Mouse (Mus musculus) liver, adult 2 months (tissue): ENCODE data around the gene Rb1. TPM values are rescaled to one million over a fixed set of nuclear protein-coding genes. Genes with fewer than 3 reads are reported as not detected.

Experiments
- DNase-seq: peaks from one replicate; pipeline ENCODE4 v3.0.0-alpha.2; 2011; ENCODE audit warnings: low read depth, low spot score; ENCODE audit errors: extremely low read depth
- H3K27ac ChIP-seq: fragments of 200-500 bp; replicated peaks from 2 replicates; pipeline ENCODE4 v1.5.1; 2012; ENCODE audit warnings: low read depth, mild to moderate bottlenecking, control low read depth, inconsistent platforms, low read length; ENCODE audit not compliant: insufficient read depth
- H3K27me3 ChIP-seq: fragments of 200-500 bp; 2 replicates; pipeline ENCODE4 v1.6.1; 2012; ENCODE audit warnings: mild to moderate bottlenecking, moderate library complexity, low read length, inconsistent platforms; ENCODE audit not compliant: control insufficient read depth, insufficient read depth
- H3K36me3 ChIP-seq: fragments of 200-500 bp; 2 replicates; pipeline ENCODE4 v1.6.1; 2012; ENCODE audit warnings: low read length, inconsistent platforms; ENCODE audit not compliant: control insufficient read depth, insufficient read depth
- H3K4me1 ChIP-seq: fragments of 200-500 bp; 2 replicates; pipeline ENCODE4 v1.6.1; 2011; ENCODE audit warnings: low read length; ENCODE audit not compliant: control insufficient read depth, insufficient read depth
- H3K4me3 ChIP-seq: fragments of 200-500 bp; 2 replicates; pipeline ENCODE4 v1.5.1; 2011; ENCODE audit warnings: low read depth, mild to moderate bottlenecking, control low read depth, low read length, moderate library complexity; ENCODE audit not compliant: insufficient read depth
- H3K79me2 ChIP-seq: fragments of 200-500 bp; 2 replicates; pipeline ENCODE4 v1.6.1; 2012; ENCODE audit warnings: inconsistent platforms, mild to moderate bottlenecking, low read length, moderate library complexity; ENCODE audit not compliant: control insufficient read depth, insufficient read depth
- H3K9ac ChIP-seq: fragments of 200-500 bp; 2 replicates; pipeline ENCODE4 v1.6.1; 2012; ENCODE audit warnings: low read depth, mild to moderate bottlenecking, control low read depth, inconsistent platforms, low read length
- CTCF ChIP-seq: fragments of 200-500 bp; IDR thresholded peaks from 2 replicates; pipeline ENCODE4 v1.5.1; 2011; ENCODE audit warnings: low read depth, low read length, control low read depth
- POLR2A ChIP-seq: fragments of 200-500 bp; IDR thresholded peaks from 2 replicates; pipeline ENCODE4 v1.6.1; 2011; ENCODE audit warnings: low read length, control low read depth; ENCODE audit not compliant: insufficient read depth; ENCODE audit errors: extremely low read depth
- WGBS: fragments of 180-500 bp; shearing (Covaris S2); methylation state at CpG from one replicate; pipeline ENCODE4 v1.1.7; 2018; 5-methylcytosine and 5-hydroxymethylcytosine counted together
- polyA plus RNA-seq: library from polyadenylated mRNA; depleted of rRNA; stranded (reverse); fragments of >200 nt; gene quantifications from 2 replicates; pipeline ENCODE4 v1.2.3, GENCODE M21; 2012
- total RNA-seq: library from RNA; depleted of rRNA; stranded (reverse); fragments of >200 nt; gene quantifications from 2 replicates; pipeline ENCODE4 v1.2.3, GENCODE M21; 2014

Gene Rb1
- total and polyA plus RNA-seq, 2 experiments: 1.1 to 7.0 TPM

- no peak overlapping the region for H3K9ac ChIP-seq
- peaks cover 92% of the 10 kb centered on the region for H3K36me3 ChIP-seq
- 0 out of 2 replicates have a peak, but pooled peaks cover 3% of the 10 kb centered on the region for H3K79me2 ChIP-seq
- no peak overlapping the region for H3K27ac ChIP-seq
- H3K27me3 ChIP-seq: no peaks in the 10 kb centered on the region
- no peak for DNase-seq
- no peaks in the 10 kb centered on the region for H3K4me1 ChIP-seq
- TF ChIP-seq POLR2A (no peak), CTCF (no peak)
- H3K4me3 ChIP-seq: no peak overlapping the region
- WGBS: 97% methylated on average over 11 of the region's 11 CpGs
Measured at GRCm38 (mm10) chr14:73363782-73364181, 38.2 kb upstream of the Rb1 start.

DNA sequence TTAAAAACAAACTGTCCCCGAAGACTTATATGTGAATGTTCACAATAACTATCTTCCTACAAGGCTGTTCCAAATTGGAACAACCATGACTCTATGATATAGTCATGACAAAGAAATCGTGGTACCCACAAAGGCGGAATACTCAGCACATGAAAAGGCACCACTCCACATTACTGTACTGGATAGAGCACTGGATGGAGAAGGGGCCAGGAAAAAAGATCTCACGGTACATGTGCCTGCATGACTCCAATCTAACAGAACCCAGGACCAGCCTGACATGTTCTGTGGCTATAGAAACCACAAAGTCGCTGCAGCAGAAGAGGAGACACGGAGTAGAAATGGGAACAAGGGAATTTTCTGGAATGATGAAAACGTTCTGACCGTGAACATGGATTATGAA lies 29.1 kb upstream of the Rb1 start:
- H3K79me2 ChIP-seq: no peaks in the 10 kb centered on the region
- no peaks in the 10 kb centered on the region for H3K4me1 ChIP-seq
- WGBS: 93% methylated on average over 8 of the region's 8 CpGs
- H3K36me3 ChIP-seq: peaks cover 81% of the 10 kb centered on the region
- DNase-seq: no peak
- no peak for TF ChIP-seq POLR2A
- TF ChIP-seq CTCF: no peak
- no peaks in the 10 kb centered on the region for H3K27me3 ChIP-seq
- no peak overlapping the region for H3K9ac ChIP-seq
- no peak overlapping the region for H3K4me3 ChIP-seq
- no peak overlapping the region for H3K27ac ChIP-seq

DNA sequence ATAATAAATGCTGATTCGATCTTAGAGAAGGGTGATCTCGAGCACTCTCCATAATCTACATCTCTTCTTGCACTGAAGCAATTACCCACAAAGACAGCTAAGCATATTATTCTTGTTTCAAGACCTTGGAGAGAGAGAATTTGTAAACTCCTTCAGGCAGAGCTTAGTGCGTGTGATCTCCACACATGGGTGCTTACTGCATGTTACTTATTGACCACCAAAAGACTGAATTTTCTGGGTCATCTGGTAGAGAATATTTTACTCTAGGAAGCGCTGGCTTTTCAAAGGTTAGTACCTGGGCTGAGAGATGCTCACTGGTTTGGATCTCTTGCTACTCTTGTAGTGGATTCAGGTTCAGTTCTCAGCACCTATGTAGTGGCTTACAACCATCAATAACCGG lies 25.5 kb upstream of the Rb1 start:
- H3K36me3 ChIP-seq: peaks cover 50% of the 10 kb centered on the region
- whole genome bisulfite sequencing: 95% methylated on average over 5 of the region's 5 CpGs
- H3K4me3 ChIP-seq: no peak overlapping the region
- H3K4me1 ChIP-seq: no peaks in the 10 kb centered on the region
- H3K27me3 ChIP-seq: no peaks in the 10 kb centered on the region
- no peaks in the 10 kb centered on the region for H3K79me2 ChIP-seq
- no peak for TF ChIP-seq POLR2A
- no peak for TF ChIP-seq CTCF
- no peak overlapping the region for H3K9ac ChIP-seq
- H3K27ac ChIP-seq: no peak overlapping the region
- no peak for DNase-seq

DNA sequence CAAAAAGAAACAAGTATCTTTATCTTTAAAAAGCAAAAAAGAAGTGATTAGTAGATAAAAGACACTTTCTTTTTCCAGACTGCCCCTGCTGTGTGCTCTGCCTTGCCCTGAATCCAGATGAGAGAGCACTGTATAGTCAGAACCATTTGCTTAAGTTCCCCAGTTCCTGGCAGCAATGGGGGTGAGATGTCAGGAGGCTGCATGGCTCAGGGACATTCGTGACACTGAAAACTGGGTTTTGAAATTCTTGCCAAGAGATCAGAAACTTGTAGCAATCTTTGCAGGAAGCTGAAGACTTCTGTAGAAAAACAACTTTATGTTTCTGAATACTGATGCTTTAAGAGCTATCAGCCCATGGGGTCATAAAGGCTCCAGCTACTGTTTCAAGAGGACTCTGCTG lies 24.4 kb upstream of the Rb1 start:
- TF ChIP-seq POLR2A (no peak), CTCF (no peak)
- no peaks in the 10 kb centered on the region for H3K79me2 ChIP-seq
- H3K9ac ChIP-seq: no peak overlapping the region
- H3K36me3 ChIP-seq: peaks cover 39% of the 10 kb centered on the region
- no peak overlapping the region for H3K4me3 ChIP-seq
- no peaks in the 10 kb centered on the region for H3K27me3 ChIP-seq
- WGBS: 29% methylated on average over 1 of the region's 1 CpGs
- no peak for DNase-seq
- H3K27ac ChIP-seq: no peak overlapping the region
- no peaks in the 10 kb centered on the region for H3K4me1 ChIP-seq

DNA sequence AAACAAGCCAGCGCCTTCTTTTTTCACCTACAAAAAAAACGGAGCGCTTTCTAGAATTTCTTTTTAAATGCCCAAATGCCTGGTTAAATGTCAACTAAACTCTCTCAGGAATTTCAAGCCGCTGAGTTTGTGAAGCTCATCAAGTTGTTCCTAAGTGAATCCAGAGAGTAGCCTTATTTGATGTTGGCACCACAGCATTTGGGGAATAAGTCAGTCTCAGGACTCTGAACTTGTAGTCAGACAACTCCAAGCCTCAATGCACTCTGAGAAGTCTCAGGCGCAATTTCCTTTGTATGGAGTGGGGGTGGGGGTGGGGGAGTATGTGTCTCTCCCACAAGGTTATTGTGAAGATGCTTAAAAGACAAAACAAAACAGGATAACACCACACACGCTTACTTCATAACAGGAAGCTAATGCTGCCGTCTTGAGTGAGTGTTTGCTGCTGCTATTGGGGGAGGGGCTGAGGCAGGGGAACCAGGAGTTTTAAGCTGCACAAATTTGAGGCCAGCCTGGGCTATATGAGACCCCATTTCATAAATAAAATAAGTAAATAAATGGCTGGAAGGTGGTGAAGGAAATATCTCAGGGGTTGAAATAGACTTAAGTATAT lies 23.5 kb upstream of the Rb1 start:
- no peak overlapping the region; the same call in 1 of the 2 replicates for H3K27ac ChIP-seq
- no peak for TF ChIP-seq CTCF
- H3K36me3 ChIP-seq: peaks cover 33% of the 10 kb centered on the region
- H3K4me1 ChIP-seq: no peaks in the 10 kb centered on the region
- H3K27me3 ChIP-seq: no peaks in the 10 kb centered on the region
- H3K4me3 ChIP-seq: no peak overlapping the region
- DNase-seq: no peak
- no peak overlapping the region for H3K9ac ChIP-seq
- no peaks in the 10 kb centered on the region for H3K79me2 ChIP-seq
- 75% methylated on average over 7 of the region's 7 CpGs for WGBS

- H3K4me3 ChIP-seq: no peak overlapping the region
- WGBS: 44% methylated on average over 9 of the region's 9 CpGs
- H3K27me3 ChIP-seq: no peaks in the 10 kb centered on the region
- DNase-seq: peak; percentile 58
- TF ChIP-seq CTCF: no peak
- no peak for TF ChIP-seq POLR2A
- no peaks in the 10 kb centered on the region for H3K4me1 ChIP-seq
- peaks cover 22% of the 10 kb centered on the region for H3K36me3 ChIP-seq
- no peak overlapping the region for H3K9ac ChIP-seq
- no peak overlapping the region for H3K27ac ChIP-seq
- H3K79me2 ChIP-seq: no peaks in the 10 kb centered on the region
Measured at GRCm38 (mm10) chr14:73347302-73347701, 21.7 kb upstream of the Rb1 start.
